Mouse (Mus musculus): ENCODE measurements around the gene Gm5148. TPM values are rescaled to one million over a fixed set of nuclear protein-coding genes. Genes with fewer than 3 reads are reported as not detected.

The Gm5148 gene
- total RNA-seq, 2 experiments from 2014 or later: 2.2 TPM

DNA sequence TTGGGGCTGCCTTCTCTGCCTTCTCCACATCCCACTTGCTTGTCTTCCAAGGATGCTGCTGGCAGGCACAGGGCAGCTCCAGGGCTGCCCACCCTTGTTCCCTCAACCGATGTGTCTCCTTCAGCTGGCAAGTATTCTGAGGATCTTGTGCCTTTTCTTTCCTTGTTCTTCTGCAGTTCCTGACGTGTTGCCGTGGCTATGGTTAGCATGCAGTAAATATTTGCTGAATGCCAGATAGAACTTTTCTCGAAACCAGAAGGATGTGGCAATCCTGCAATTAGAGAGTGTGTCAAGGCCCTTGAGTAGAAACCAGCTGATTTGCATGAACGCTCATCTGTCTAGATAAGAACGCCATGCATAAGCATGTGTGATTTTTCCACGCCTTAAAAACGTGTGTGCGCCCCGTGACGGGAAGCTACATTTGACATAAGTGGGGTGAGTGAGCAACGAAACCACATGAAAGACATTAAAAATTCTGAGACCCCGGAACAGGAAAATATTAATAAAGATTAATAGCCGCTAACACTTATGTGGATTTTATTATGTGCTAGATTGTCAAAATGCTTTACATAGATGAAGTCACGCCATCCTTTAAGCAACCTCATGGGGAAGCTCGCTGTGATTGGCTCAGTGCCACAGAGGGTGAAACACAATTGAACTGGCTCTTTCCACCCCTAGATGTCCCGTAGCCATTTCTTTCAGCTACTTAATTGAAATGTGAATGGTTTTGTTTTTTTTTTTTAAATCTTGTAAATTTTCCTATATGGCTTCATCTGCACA is 14.1 kb upstream of the Gm5148 start:
- no peak for DNase-seq (ENCODE audit: low spot score in 2 of 2)

DNA sequence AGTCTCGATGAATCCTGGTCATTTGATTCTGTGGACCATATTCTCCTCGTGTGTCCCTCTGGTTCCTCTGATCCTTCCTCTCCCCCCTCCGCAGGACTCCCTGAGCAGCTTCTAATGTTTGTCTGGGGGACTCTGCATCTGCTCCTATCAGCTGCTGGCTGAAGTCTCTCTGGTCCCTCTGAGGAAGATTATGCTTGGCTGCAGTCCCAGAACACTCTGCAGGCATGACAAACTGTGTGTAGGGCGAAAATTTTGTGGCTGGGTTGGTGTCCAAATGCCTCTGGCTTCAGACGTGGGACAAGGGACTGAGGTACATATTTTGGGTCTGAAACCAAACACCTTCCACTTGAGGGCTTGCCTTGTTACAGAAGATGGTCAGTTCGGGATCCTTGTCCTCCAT is 13.1 kb upstream of the Gm5148 start:
- DNase-seq (ENCODE audit: low spot score in 2 of 2): peak; percentile 20 to 57

DNA sequence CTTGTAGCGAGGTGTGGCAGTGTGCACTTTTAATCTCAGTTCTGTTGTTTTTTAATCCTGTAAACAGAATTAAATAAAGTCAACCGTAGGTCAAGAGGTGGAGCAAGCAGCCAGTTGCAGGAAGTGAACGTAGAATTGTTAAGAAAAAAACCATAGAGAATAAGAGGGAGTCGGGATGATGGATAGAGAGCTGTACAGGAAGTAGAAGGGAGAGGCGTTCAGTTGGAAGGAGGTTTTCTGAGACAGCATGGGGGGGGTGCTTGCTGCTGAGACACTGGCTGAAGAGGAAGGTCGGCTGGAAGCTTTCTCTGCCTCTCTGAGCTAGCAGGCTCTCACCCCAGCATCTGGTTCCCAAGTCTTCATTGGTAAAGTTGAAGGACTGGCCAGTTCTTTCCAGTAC is 10.9 kb upstream of the Gm5148 start:
- DNase-seq (ENCODE audit: low spot score in 2 of 2): no peak

DNA sequence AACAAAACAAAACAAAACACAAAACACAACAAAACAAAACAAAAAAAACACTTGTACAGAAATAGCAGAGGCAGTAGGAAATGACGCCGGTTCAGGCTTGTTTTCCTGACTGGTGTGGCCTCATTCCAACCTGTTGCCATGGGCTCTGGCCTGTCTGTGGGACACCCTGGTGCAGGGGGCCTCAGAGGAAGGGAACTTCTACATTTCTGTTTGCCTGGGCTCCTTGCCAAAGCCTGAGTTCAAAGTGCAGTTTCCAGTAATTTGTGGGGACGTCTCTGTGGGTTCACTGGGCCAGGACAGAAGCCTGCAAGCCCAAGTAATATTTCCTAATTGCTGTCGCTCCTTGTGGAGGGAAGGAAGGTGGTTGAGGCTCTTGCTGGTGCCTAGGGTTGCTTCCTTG is 4.9 kb upstream of the Gm5148 start:
- peak in 1 of 2 experiments; percentile 57 for DNase-seq (ENCODE audit: low spot score in 2 of 2)

DNA sequence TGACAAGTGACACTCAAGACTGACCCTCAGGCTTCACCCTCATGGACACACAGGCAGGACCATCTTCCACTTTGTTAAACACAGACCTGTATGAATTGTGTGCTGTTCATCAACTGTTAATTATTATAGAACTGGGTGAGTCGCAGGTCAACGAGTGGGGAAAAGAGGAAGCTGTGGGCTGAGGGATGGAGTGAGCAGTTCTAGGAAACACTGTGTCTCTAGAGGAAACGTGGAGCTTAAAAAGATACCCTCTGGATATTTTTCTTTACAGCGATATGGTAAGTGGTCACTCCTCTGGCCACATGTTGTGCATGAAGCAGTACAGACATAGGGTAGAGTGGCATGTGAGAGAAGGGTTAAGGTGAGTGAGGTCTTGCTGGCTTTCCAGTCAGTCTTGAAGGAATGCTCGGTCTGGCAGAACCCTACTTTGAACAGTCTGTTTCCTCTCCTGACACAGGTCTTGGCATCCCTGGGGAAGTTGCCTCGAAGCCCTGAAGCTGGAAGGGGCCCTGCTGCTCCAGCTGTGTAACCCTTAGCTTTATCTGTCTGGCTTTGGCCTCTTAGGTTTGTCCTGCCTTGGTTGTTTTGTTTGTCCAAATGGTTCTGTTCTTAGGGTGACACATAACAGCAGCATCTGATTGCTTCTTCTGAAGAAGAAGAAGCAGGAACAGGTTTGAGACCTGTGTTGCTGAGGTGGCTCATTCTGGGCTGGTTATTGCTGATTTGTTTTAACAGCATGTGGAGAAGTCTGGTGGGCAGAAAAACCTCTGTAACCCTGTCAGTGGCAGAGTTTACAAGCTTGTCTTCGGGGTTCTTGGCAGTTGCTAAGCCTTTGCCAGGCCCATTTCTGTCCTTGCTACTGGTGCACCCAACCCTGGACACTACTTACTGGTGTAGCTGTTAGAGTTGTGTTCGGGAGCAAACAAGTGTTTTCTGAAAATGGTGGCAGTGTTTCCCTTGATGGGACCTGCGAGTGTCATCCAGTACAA is 4.1 kb upstream of the Gm5148 start:
- no peak for DNase-seq (ENCODE audit: low spot score in 2 of 2)

DNA sequence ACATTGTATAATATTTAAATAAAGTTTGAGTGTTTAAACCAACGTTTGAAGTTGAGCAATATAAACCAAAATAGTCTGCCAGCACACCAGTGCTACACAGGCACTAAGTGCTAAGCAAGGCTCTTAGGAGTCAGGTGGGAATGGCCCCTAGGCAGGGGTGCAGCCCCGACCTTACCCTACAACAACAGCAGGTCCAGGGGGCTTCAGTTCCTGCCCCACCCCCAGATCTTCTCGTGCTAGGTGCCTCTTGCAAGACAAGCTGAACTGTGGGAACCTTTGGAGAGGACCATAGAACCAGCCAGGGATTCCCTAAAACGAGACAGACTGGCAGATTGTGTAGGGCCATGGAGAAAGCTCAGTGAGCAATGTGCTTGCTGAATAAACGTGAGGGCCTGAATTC is 3.1 kb upstream of the Gm5148 start:
- DNase-seq (ENCODE audit: low spot score in 2 of 2): no peak

DNA sequence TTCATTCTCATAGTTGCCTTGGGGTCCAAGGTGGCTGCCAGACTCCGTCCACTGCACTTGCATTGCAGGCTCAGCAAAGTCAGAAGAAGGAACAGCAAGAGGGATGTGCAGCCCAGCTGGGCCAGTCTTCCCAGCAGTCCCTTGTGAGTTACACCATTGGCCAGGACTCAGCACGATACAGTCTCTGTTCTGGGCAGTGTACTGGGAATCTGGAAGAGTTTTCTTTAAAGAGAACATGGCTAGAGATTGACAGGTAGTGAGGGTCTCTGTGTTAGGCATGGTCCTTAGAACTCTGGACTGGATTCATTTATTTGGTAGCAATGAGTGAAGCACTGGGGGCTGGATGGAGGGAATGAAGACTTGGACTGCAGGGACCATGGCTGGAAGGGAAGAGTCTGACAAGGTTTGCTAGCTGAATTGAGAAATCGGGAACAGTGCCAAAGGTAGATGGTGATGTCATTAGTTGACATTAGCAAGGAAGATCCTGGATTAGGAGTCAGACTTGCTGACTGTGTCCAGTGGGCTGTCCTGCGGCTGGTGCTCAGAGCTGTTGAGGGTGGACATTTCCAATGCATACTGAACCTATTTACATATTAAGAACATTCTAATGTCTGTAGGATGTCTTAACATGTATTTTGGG is 2.3 kb upstream of the Gm5148 start:
- no peak for DNase-seq (ENCODE audit: low spot score in 2 of 2)

DNA sequence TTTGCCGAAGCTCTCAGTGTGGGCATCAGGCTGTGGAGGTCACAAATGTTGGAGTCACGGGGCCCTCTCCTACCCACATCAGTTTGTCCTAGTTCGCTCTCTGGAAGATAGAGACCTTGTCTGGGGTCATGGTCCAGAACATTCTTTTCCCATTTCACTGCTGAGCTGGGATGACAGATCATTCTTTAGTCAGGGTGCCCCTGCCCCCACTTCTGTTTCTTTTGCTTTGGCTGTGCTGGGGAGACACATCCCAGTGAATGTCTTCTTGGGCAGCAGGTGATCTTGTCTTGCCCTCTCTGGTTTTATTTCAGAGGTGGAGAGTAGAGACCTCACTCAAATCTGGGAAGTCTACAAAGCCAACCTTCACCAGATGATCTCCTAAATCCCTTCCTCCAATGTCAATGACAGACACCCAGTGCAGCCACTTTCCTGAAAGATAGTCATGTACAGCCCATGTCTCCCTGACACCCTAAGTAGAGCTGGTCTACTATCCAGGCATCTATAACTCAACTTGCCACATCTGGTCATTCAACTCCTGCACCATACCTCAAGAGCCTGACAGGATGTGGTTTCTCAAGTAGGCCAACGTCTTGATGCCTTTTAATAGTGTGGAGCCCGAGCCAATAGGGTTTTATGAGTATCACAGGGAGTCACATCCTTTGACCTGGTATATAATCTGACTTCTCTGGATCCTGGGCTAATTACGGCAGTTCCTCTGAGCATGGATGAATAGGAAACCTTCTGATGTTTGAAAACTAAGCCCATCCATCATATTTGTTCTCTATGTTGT is 851 bp upstream of the Gm5148 start:
- DNase-seq (ENCODE audit: low spot score in 2 of 2): no peak

DNA sequence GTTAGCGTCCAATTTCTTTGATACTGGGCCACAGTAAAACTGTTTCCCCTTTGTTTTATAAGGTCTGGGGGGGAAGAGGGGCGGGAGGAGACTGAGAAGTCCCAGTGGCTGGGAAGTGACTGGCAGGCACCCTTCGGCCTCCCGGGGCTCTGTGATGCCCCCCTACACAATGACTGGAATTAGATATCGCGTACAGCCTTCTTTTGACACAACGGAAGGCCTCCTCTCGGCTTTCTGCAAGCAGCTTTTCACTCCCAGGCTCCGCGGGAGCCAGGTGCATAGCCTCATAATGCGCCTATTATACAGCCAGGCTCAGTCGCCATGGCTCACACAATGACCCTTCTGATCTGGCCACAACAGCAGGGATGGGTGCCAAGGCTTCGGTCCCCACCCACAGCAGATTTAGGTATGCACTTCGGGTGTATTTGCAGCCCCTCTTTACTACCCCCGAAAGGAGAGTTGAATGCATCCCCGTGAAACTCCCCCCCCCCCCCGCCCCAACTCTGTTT is 574 bp downstream of the Gm5148 start:
- peak; percentile 35 to 37 for DNase-seq (ENCODE audit: low spot score in 2 of 2)

DNA sequence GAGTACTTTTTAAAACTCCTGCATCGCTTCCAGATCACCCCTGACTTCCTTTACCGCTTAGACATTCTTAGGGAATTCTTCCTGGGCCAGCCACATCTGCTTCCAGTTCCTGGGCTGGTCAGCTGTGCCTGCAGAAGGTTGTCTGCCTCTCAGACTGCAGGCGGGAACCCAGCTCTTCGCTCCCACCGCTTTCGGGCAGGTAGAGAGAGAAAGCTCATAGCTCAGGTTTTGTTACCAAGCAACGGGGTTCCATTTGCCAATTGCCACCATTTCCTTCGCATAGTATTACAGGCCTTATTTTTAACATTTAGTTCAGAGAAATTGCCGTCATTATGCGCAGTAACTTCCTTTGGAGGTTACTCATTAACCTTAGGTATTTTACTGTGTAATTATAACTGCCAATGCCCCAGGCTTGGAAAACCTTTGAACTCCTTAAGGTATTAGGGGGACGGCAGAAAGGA is 1.2 kb downstream of the Gm5148 start:
- DNase-seq (ENCODE audit: low spot score in 2 of 2): no peak

DNA sequence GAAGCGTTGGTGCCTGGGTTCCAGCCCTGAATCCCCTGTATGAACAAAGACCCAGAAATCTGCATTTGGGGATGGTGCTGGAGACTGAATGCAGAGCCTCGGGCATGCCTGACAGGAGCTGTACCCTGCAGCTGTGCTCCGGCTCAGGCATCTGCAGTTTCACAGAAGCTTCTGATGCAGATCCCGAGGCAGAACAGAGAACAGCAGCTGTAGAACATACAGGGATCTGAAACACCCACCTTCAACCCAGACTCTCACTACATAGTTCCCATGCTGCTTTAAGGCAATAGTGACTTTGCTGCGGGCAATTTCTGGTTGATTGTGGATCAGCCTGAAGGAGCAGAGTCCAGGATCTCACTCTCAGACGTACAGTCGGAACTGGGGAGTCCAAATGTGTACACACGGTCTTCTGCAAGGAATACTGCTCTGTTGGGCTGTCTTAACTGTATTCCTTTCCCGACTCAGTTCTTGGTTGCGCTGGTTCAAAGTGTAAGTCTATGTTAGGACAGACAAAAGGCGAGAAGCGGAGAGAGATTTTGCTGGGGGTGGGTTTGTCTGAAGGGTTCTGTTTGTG is 1.7 kb downstream of the Gm5148 start:
- DNase-seq (ENCODE audit: low spot score in 2 of 2): no peak

DNA sequence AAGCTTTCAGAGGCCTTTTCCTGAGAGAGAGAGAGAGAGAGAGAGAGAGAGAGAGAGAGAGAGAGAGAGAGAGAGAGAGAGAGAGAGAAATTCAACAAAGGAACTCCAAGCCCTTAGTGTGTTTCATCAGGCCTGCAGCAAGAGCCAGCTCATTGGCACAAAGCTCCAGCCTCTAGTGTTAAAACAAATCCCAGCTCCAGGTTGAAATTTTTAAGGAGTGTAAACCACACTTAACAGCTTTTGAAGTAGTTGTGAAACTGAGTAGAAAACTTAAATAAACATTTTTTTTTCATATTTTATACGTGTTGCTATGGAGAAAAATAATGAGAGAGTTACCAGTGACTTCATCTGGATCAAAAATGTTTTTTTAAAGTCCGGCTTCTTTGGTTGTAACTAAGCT is 7.3 kb downstream of the Gm5148 start:
- DNase-seq (ENCODE audit: low spot score in 2 of 2): no peak

DNA sequence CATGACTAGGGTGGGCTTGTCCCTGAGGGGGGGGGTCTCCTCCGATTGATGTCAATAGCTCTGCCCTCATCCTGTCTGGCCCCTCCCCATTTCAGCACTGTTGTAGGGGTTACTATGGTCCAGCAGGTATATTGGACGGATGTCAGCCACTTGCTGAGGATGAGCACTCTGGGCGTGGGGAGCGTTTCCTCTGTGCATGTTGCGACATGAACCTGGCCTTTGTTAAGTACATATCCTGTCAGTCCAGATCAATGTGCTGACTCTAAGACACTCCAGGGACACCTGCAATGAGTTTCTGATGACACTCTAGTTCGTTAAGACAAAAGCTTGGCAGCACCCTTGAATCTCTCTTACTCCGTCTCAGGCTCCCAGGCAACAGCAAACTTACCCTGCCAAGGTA is 8.6 kb downstream of the Gm5148 start:
- no peak for DNase-seq (ENCODE audit: low spot score in 2 of 2)

DNA sequence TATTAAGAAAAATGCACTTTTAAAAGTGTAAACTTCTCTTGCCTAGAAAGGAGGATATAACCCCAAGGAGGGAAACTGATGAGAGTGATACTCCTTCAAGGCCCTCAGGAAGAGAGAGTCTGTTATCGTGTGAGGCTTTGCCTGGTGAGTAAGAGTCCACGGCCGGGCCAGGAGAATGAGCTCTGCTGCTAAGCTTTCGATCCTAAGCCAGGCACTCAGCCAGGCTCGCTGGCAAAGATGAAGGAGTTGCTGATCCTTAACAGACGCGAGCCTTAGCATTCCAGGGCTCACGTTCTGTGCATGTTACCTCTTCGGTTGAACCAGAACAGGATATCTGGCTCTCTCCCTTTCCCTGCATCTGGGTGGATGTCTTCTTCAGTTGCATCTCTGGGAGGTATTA is 11.8 kb downstream of the Gm5148 start:
- DNase-seq (ENCODE audit: low spot score in 2 of 2): peak; percentile 21 to 34

DNA sequence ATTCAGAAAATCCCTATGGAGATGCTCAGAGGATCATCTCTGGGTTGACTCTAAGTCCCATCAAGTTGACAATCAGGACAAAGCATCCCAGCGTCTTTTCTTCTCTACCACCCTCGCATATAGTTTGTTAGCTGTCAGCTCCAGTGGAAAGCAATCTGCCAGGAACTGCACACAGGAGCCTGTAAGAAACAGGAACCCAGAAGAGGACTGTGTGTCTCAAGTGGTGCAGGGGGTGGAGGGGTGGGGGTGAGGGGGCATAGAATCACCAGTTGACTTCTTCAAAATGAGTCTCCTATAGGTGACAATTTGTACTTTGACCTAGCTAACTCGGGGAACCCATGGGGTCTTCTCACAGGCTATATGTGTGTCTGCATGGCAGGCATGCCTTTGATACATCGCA is 12.7 kb downstream of the Gm5148 start:
- DNase-seq (ENCODE audit: low spot score in 2 of 2): no peak

DNA sequence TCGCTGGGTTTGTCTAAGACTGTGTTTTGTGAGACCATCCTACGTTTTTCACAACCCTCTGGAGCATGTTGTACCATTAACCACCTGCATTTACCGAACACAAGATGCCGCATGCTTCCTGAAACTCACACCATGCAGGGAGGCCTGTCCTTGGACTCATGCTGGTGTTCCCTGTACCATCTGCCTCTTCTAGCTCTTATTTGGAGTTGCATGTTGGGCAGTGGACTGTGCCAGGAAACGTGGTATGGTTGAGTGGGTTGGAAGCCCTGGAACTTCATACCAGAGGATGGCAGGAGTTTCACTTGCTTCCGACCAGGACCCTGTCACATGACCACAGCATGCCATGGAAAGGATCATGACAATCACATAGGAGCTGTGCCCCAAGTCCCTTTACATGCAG is 16.5 kb downstream of the Gm5148 start:
- DNase-seq (ENCODE audit: low spot score in 2 of 2): peak; percentile 30 to 72

DNA sequence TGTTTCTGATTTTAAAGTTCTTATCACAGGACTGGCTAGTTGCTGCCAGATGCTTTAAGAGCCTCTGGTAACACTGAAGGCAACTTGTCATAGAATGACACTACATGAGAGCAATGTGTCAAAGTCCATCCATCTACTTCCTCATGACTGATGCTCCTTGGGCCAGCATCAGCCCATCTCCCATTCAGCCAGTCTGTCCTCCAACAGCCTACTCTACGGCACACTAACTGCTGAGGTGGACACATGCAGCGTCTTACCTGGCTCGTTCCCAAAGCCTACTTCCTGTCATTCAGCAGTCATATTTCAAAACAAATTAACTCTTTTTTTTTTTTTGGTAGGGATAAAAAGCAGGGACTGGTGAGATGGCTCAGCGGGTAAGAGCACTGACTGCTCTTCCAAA is 17.9 kb downstream of the Gm5148 start:
- no peak for DNase-seq (ENCODE audit: low spot score in 2 of 2)

DNA sequence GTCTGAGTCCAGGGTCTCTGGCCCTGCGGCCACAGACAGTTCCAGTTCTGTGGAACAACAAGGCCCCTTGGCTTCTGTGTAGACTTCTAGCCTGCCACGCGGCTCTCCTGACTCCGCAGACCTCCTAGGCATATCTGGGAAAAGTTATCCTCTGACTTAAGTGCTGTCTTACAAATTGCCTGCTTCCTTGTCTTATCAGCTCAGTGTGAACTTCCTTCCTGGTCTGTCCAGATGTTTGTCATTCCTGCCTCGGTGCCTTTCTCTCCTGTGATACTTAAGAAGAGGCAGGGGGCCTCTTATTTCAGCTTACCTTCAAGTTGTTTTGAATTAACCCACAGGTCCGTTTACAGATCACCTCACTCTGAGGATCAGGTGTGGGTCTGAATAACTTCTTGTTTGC is 18.9 kb downstream of the Gm5148 start:
- DNase-seq (ENCODE audit: low spot score in 2 of 2): no peak

DNA sequence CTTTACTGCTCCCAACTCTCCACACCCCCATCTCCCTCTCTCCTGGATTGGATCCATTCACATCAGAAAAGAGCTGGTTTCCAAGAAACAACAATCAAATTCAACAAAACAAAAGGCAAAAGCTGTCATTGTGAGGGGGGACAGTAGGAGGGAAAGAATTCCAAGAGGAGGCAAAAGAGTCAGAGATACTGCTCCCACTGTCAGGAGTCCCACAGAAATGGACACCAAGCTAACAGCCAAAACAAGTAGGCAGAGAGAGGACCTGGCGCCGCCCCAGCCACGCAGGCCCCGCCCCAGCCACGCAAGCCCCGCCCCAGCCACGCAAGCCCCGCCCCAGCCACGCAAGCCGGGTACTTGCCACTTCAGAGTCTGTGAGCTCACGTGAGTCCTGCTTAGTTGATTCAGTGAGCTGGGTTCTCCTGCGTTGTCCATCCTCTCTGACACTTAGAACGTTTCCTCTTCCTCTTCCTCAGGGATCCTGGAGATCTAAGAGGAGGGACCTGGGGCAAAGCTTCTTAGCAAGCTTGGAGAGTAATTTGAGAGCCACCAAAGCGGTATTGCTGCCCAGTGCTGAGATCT is 19.5 kb downstream of the Gm5148 start:
- DNase-seq (ENCODE audit: low spot score in 2 of 2): no peak

DNA sequence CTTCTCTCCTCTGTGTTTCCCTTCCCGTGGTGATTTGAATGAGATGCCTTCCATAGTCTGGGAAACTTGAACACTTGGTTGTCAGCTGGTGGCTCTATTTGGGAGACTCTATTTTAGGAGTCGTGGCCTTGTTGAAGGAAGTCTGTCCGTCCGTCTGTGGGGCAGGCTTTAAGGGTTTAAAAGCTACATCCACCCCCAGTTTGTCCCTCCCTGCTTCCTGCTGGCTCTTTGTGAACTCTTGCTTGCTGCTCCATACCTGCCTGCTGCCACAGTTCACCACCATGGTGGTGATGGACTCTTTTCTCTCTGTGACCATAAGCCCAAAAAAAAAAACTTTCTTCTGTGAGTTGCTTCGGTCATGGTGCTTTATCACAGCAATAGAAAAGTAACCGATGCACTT is 21.2 kb downstream of the Gm5148 start:
- DNase-seq (ENCODE audit: low spot score in 2 of 2): no peak
